Mouse (Mus musculus) B cell, adult 62 days (primary cell): ENCODE measurements around the gene Bckdha. TPM values are rescaled to one million over a fixed set of nuclear protein-coding genes. Genes with fewer than 3 reads are reported as not detected.

Experiments
- total RNA-seq: library from RNA; stranded (reverse); gene quantifications from 4 replicates; pipeline ENCODE4 v1.2.4, GENCODE M21; 2023

Bckdha gene
- total RNA-seq: 38.2 to 60.5 TPM (median 45.8 TPM) in 4 replicates

DNA sequence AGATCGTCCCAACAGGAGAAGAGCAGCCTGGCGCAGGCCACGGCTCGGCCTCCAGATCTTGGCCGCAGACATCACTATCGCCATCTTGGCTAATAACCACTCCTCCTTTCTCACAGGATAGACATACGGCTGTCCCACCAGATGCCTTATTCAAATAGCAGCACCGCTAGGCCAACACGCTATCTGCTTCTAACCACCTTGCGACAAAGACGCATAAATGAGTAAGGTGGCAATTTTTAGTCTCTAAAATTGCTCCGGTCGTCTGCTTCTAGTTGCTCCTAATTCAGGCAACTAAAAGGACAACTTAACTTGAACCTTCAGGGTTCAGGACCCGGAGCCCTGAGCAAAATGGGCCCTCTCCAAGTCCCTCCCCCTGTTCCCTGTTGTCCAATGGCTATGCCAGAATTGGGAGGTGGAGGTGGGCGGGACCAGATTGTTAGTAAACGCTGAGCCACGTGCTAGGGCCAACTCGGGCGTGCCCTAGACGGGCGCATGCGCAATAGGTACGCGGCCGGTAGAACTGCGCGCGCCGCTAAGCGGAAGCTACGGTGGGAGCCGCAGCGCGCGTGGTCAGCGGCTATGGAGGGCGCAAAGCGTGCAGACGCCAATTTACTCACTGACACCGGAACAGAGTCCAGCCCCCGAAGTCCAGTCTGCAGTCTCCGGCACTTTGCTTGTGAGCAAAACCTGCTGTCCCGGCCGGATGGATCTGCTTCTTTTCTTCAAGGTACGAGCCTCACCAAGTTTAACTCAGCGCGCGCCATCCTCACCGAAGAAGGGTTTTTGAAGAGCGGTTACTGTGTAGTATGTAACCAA lies at the start of gene Bckdha, which contains the start of gene Exosc5:
Bckdha (minus strand) TSS at position 325 of the 816 bp plus-strand sequence.
Exosc5 (plus strand) TSS at position 508 of the 816 bp plus-strand sequence.

DNA sequence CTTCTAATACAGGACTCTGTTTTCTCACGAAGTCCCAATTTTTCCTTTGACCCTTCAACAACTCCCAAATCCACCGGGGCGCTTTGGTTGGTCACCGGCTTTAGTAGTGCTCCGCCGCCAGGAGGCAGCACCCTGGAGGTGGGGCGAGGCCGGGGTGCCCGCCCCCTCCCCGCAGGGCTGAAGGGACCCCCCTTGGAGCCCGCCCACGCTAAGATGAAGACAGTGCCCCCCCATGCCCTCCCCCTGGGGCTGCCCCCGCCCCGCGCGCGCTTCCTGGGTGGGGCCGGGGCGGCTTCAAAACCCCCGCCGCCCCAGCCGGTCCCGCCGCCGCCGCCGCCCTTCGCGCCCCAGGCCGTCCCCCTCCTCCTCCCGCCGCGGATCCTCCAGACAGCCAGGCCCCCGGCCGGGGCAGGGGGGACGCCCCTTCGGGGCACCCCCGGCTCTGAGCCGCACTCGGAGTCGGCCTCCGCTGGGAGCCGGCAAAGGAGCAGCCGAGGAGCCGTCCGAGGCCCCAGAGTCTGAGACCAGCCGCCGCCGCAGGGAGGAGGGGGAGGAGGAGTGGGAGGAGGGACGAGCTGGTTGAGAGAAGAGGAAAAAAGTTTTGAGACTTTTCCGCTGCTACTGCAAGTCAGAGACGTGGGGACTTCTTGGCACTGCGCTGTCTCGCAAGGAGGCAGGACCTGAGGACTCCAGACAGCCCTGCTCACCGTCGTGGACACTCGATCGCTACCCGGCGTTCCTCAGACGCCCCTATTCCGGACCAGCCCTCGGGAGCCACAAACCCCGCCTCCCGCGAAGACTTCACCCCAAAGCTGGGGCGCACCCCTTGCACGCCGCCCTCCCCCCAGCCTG lies 28.1 kb upstream of the Bckdha start, which contains the start of gene Tgfb1:
Tgfb1 (plus strand) TSS at position 323 of the 852 bp plus-strand sequence.

DNA sequence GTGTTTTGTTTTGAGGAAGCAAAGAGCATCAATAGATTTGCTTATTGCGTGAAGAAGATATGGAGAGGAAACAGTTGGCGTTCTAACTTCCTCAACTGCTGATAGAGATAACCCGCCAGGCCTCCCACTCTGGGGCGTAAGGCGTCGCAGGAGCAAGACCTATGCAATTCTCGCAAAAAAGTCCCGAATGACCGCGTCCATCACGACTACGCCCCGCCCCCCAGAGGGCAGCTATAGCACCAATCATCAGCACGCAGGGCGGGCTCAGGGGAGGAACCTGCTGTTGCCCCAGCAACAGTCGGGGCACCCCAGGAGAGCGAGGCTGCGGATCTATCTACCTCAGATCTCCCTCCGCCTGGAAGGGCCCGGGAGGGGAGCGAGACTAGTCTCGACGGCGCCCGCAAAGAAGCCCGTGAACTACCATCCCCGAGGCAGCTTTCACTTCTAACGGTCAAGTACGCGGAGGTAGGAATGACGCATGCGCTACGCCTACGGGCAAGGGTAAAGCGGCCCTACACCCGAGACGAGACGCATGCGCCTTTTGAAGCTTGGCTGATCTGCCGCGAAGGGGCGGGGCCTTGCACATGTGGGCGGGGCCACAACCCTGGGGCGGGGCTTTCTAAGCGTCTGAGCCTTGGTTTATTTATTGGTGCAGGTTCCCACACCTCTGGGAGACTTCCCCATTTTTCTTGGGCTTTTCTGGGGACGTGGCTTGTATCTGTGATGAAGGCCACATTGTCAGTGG lies 21.9 kb upstream of the Bckdha start, which contains the start of gene B9d2:
B9d2 (plus strand) TSS at position 267 of the 745 bp plus-strand sequence.

DNA sequence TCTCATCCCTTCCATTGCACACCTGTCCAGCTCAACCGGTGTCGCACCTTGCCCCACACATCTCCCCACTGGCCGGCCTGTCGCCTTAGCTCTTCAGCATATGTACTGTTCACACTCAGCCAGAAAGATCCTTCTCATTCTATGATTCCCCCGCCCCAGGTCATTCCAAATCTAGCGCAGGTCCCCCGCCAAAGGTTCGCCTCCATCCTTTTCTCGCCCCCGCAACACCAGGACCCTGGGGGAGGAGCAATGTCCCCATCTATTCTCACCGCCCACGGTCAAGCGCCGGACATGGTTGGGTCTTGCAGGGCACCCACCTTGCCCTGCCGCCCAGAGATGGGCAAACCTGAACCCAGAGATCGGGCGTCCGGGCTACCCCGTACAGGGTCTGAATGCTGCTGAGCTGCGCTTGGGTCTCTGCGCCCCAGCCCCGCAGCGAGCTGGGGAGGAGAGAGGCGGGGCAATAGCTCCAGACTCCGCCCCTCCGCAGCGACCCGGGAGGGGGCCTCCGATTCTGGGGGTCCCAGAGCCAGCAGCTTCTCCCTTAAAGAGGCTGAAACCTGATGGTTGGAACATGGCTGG lies 16.0 kb upstream of the Bckdha start, which contains the start of gene Tmem91:
Tmem91 (minus strand) TSS at position 448 of the 582 bp plus-strand sequence.

DNA sequence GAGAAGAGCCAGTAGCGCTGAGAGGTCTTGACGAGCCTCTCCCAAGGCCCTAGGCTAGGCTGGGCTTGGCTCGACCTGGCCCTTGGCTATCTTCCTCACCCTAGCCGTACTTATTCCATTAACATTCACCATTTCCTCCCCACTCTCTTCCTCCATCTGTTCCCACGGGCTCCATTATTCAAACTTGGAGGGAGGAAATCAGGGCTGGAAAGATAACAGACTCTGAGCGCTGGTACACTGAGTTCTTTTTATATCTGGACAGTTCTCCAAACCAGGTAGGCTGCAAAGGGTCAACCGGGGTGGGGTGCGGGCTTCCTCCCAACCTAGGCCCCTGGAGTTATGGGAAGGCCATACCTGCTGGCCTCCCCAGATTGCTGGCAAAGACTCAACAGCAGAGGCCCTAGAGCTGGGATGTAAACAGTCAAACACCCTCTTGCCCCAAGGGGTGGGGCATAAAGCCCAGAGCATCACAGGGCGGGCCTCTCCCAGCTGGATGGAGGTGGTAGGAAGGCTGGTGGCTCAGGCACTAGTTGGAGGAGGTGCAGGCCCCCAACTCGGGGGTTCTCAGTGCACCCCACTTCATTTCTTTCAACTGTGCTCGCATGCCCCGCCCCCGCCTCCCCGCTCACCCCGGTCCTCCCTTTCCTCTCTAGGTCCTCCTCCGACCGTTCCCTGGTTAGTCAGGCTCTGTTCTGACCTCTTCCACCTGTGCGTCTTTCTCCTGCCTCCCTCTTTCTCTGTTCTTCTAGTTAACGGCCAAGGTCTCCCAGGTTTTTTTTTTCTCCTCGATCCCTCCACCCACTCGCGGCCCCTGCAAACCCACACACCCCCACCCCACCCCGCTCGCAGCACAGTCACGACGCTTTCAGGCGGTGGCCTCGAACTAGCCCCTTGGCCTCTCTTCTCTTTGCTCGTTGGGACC lies 32.0 kb downstream of the Bckdha start, which contains the start of gene B3gnt8:
B3gnt8 (plus strand) TSS at position 146 of the 922 bp plus-strand sequence.

DNA sequence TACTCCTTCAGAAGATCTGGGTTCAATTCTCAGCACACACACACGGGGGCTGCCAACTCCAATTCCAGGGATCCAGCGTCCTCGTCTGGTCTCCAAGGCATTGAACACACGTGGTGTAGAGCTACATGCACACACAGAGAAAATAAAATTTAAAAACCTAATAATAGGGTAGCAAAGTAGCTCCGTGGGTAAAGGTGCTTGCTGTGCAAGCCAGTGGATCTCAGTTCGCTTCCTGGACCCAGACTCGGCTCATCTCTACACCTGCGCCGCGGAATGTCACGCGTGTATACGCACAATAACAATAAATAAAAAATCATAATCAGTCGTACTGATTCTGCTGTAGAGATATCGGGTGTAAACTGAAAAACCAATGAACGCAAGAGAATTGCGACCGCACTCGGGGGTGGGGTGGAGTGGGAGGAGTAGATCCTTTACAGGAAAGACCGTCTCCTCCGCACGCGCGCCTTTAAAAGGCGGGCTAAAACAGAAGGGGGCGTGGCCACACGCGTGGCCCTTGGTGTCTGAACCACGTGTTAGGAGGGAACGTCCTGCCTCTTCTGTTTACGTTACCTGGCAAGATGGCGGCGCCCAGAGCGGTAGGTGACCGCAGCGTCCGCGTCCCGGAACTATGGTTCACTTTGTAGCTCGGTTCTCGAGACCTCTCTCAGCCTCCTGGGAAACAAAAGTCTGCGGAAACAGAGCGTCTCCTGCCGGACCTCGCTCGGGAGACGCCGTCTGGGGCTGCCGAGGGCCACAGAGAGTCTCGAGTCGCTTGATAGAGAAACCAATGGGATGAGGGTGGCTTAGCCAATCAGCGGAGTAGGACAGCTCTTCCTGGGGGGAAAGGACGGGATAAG lies 39.7 kb downstream of the Bckdha start, which contains the start of gene Dmac2:
Dmac2 (plus strand) TSS at position 550 of the 857 bp plus-strand sequence.

DNA sequence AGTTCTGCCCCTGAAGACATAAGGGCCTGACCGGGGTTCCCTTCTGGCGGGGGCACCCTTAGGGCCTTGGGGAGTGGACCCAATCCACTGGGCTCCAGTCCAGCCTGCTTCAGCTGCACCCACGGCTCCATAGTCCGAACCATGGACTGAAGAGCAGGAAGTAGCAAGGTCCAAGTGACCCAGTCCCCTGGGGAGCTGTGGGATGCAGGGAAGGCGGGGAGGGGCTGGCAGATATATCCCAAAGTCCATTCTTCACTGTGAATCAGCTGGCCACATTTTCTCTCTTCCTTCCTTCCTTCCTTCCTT lies 43.1 kb downstream of the Bckdha start, which contains the start of gene Erich4:
Erich4 (minus strand) TSS at position 187 of the 306 bp plus-strand sequence.

Other genes starting within 250 kb of the Bckdha start
- not detected in 4 replicates for gene Cxcl17, start 246.1 kb downstream of the Bckdha start, total RNA-seq
- 42.2 to 47.3 TPM (median 44.1 TPM) in 4 replicates for gene Ceacam1, start 181.4 kb downstream of the Bckdha start, total RNA-seq
- gene Ceacam2, start 119.1 kb downstream of the Bckdha start, total RNA-seq: 8.2 to 9.3 TPM (median 8.7 TPM) in 4 replicates
- not detected in 4 replicates for gene Erich4, start 43.1 kb downstream of the Bckdha start, total RNA-seq
- gene Dmac2, start 39.6 kb downstream of the Bckdha start, total RNA-seq: 84.1 to 109 TPM (median 97.4 TPM) in 4 replicates
- gene B3gnt8, start 32.3 kb downstream of the Bckdha start, total RNA-seq: 25.0 to 35.4 TPM (median 32.0 TPM) in 4 replicates
- 59.4 to 78.7 TPM (median 71.0 TPM) in 4 replicates for gene Exosc5, start 183 bp upstream of the Bckdha start, total RNA-seq
- gene Tmem91, start 16.2 kb upstream of the Bckdha start, total RNA-seq: 0.66 to 1.9 TPM in 2 of 4 replicates, not detected in the others
- 48.3 to 59.9 TPM (median 52.5 TPM) in 4 replicates for gene B9d2, start 21.8 kb upstream of the Bckdha start, total RNA-seq
- 295 to 306 TPM (median 301 TPM) in 4 replicates for gene Tgfb1, start 28.0 kb upstream of the Bckdha start, total RNA-seq
- 87.8 to 110 TPM (median 97.9 TPM) in 4 replicates for gene Ccdc97, start 60.1 kb upstream of the Bckdha start, total RNA-seq
- 214 to 224 TPM (median 219 TPM) in 4 replicates for gene Hnrnpul1, start 95.8 kb upstream of the Bckdha start, total RNA-seq
- 5.7 to 12.4 TPM (median 6.8 TPM) in 4 replicates for gene Axl, start 129.7 kb upstream of the Bckdha start, total RNA-seq
- 0.20 TPM in 1 of 4 replicates, not detected in the others for gene Cyp2s1, start 157.9 kb upstream of the Bckdha start, total RNA-seq
- gene Cyp2b10, start 238.6 kb upstream of the Bckdha start, total RNA-seq: not detected in 4 replicates